Mouse (Mus musculus) kidney, adult 2 months (tissue): ENCODE measurements around the gene Rpap2. TPM values are rescaled to one million over a fixed set of nuclear protein-coding genes. Genes with fewer than 3 reads are reported as not detected.

ENCODE experiments used
- DNase-seq: peaks from one replicate; pipeline ENCODE4 v3.0.0; 2021
- H3K27ac ChIP-seq: fragments of 200-500 bp; 2 replicates; pipeline ENCODE4 v1.5.1; 2012; ENCODE audit warnings: low read depth, low read length, control low read depth, inconsistent platforms; ENCODE audit not compliant: insufficient read depth
- H3K27me3 ChIP-seq: fragments of 200-500 bp; replicated peaks from 2 replicates; pipeline ENCODE4 v1.6.1; 2012; ENCODE audit warnings: mild to moderate bottlenecking, moderate library complexity, low read length, inconsistent platforms; ENCODE audit not compliant: control insufficient read depth, insufficient read depth
- H3K36me3 ChIP-seq: fragments of 200-500 bp; 2 replicates; pipeline ENCODE4 v1.6.1; 2012; ENCODE audit warnings: mild to moderate bottlenecking, moderate library complexity, low read length, inconsistent platforms; ENCODE audit not compliant: control insufficient read depth, insufficient read depth
- H3K4me1 ChIP-seq: fragments of 200-500 bp; 2 replicates; pipeline ENCODE4 v1.6.1; 2011; ENCODE audit warnings: low read length; ENCODE audit not compliant: control insufficient read depth, insufficient read depth
- H3K4me3 ChIP-seq: fragments of 200-500 bp; 2 replicates; pipeline ENCODE4 v1.5.1; 2011; ENCODE audit warnings: mild to moderate bottlenecking, low read depth, low read length, control low read depth; ENCODE audit not compliant: insufficient read depth
- CTCF ChIP-seq: fragments of 200-500 bp; conservative IDR thresholded peaks from 2 replicates; pipeline ENCODE4 v1.5.1; 2011; ENCODE audit warnings: low read depth, mild to moderate bottlenecking, control low read depth, low read length, moderate library complexity, mixed read lengths; ENCODE audit not compliant: insufficient read depth, insufficient read length
- POLR2A ChIP-seq: fragments of 200-500 bp; IDR thresholded peaks from one replicate; pipeline ENCODE4 v1.6.1; 2011; ENCODE audit warnings: low read depth, low read length, control low read depth
- WGBS: fragments of 180-500 bp; shearing (Covaris S2); methylation state at CpG from one replicate; pipeline ENCODE4 v1.1.7; 2018; 5-methylcytosine and 5-hydroxymethylcytosine counted together
- polyA plus RNA-seq: library from polyadenylated mRNA; depleted of rRNA; stranded (reverse); fragments of >200 nt; gene quantifications from 2 replicates; pipeline ENCODE4 v1.2.3, GENCODE M21; 2012

The Rpap2 gene
- polyA plus RNA-seq, 1 experiment: 3.3 TPM

- Histone ChIP-seq H3K27me3 (no peaks in the 10 kb centered on the region), H3K4me1 (no peaks in the 10 kb centered on the region), H3K27ac (no peak overlapping the region), H3K4me3 (no peak overlapping the region), H3K36me3 (peaks cover 3% of the 10 kb centered on the region; the same call in 1 of the 2 replicates)
- TF ChIP-seq CTCF: no peak
- no peak for TF ChIP-seq POLR2A
- 53% methylated on average over 4 of the region's 4 CpGs for WGBS
- DNase-seq: no peak
Observed at GRCm38 (mm10) chr5:107647580-107647979, 50.4 kb downstream of the Rpap2 start.

GRCm38 (mm10) chr5:107648552-107649125, 51.5 kb downstream of the Rpap2 start:
- TF ChIP-seq POLR2A (no peak), CTCF (no peak)
- Histone ChIP-seq H3K4me3 (no peak overlapping the region), H3K27ac (no peak overlapping the region), H3K4me1 (no peaks in the 10 kb centered on the region), H3K36me3 (peaks cover 3% of the 10 kb centered on the region; the same call in 1 of the 2 replicates), H3K27me3 (no peaks in the 10 kb centered on the region)
- WGBS: 87% methylated on average over 5 of the region's 5 CpGs
- DNase-seq: no peak

- Histone ChIP-seq H3K27ac (no peak overlapping the region), H3K4me1 (no peaks in the 10 kb centered on the region), H3K36me3 (peaks cover 3% of the 10 kb centered on the region; the same call in 1 of the 2 replicates), H3K27me3 (no peaks in the 10 kb centered on the region), H3K4me3 (no peak overlapping the region)
- DNase-seq: no peak
- TF ChIP-seq CTCF (no peak), POLR2A (no peak)
- WGBS: 89% methylated on average over 2 of the region's 2 CpGs
Observed at GRCm38 (mm10) chr5:107649680-107650079, 52.5 kb downstream of the Rpap2 start.

GRCm38 (mm10) chr5:107650427-107650826, 53.3 kb downstream of the Rpap2 start:
- no peak overlapping the region for H3K4me3 ChIP-seq
- TF ChIP-seq CTCF (no peak), POLR2A (no peak)
- no peaks in the 10 kb centered on the region for H3K4me1 ChIP-seq
- H3K36me3 ChIP-seq: no peaks in the 10 kb centered on the region
- no peak overlapping the region for H3K27ac ChIP-seq
- H3K27me3 ChIP-seq: no peaks in the 10 kb centered on the region
- WGBS: 95% methylated on average over 1 of the region's 1 CpGs
- no peak for DNase-seq

GRCm38 (mm10) chr5:107652055-107652660, 55.0 kb downstream of the Rpap2 start:
- Histone ChIP-seq H3K4me1 (no peaks in the 10 kb centered on the region), H3K4me3 (no peak overlapping the region), H3K27me3 (no peaks in the 10 kb centered on the region), H3K27ac (no peak overlapping the region), H3K36me3 (no peaks in the 10 kb centered on the region; the same call in 1 of the 2 replicates)
- WGBS: 95% methylated on average over 4 of the region's 4 CpGs
- no peak for DNase-seq
- TF ChIP-seq POLR2A (no peak), CTCF (no peak)

- DNase-seq: no peak
- no peaks in the 10 kb centered on the region for H3K36me3 ChIP-seq
- WGBS: 69% methylated on average over 5 of the region's 5 CpGs
- H3K27me3 ChIP-seq: no peaks in the 10 kb centered on the region
- TF ChIP-seq POLR2A (no peak), CTCF (no peak)
- H3K4me1 ChIP-seq: no peaks in the 10 kb centered on the region
- H3K4me3 ChIP-seq: no peak overlapping the region
- H3K27ac ChIP-seq: no peak overlapping the region
Observed at GRCm38 (mm10) chr5:107678392-107678791, 81.2 kb downstream of the Rpap2 start.

- WGBS: 72% methylated on average over 5 of the region's 5 CpGs
- TF ChIP-seq POLR2A (no peak), CTCF (no peak)
Observed at GRCm38 (mm10) chr5:107681300-107681699, 84.1 kb downstream of the Rpap2 start.

More at GRCm38 (mm10) chr5:107681300-107681699, 84.1 kb downstream of the Rpap2 start:
- no peak for DNase-seq
- H3K4me1 ChIP-seq: no peaks in the 10 kb centered on the region
- H3K4me3 ChIP-seq: no peak overlapping the region
- H3K27me3 ChIP-seq: no peaks in the 10 kb centered on the region
- no peaks in the 10 kb centered on the region for H3K36me3 ChIP-seq
- no peak overlapping the region for H3K27ac ChIP-seq
